Mouse (Mus musculus): ENCODE measurements around the gene Adam11. TPM values are rescaled to one million over a fixed set of nuclear protein-coding genes. Genes with fewer than 3 reads are reported as not detected.
A peak's percentile ranks its signal among the peaks of the same experiment; 100 is the strongest.

Adam11 gene
- polyA plus RNA-seq, 1 experiment from 2014 or later, result 7.3 TPM

DNA sequence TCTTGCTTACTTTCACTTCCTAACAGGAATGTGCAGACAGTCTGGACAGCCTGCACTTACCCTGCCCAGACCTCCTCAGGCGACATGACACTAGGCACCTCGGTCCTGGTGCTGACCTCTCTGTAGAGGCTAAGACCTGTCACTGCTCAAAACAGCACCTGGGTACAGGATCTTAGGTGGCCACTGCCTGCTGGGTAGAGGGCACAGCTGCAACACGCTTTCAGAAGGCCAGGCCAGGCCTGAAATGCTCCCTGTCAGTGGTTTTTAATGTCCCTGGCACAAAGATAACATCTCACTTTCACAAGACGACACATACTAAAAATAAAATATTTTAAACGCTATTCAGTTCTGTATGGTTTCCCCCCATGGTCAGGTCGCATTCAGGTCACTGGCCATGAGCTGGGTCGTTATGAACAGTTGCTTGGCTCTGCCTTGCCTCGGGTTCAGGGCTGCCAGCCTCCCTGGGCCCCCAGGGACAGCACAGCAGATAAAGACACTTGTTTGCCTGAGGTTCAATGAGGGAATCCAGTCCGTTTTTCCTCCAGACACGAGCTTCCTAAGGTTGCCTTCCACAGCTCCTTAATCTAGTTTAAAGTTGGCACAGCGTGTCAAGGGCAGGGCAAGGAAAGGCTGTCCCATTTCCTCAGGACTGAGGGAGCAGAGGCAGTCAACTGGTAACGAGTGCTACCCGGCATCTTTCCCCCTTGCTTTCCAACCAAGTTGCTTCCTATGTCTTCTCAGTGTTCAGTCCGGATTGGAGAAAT, 30.6 kb downstream of the Adam11 start:
- peak overlapping the region; percentile 49 for H3K4me2 ChIP-seq (ENCODE audit: low read length)
- WGBS, result 17% methylated on average over 14 of the region's 14 CpGs
- H3K9me3 ChIP-seq (ENCODE audit: control insufficient read depth, low read length), result no peaks in the 10 kb centered on the region
- peak overlapping the region; percentile 49; the same call in 1 of the 2 replicates for H3K9ac ChIP-seq (ENCODE audit: low read length)
- H3K27me3 ChIP-seq (ENCODE audit: control insufficient read depth, insufficient read depth, low read length), result no peaks in the 10 kb centered on the region
- ATAC-seq (ENCODE audit: insufficient number of reproducible peaks, insufficient read depth, low FRiP score, low read depth), result no peak
- H3K4me3 ChIP-seq (ENCODE audit: control insufficient read depth in 1 of 2, insufficient read depth in 1 of 2, low read depth in 1 of 2, low read length in 2 of 2), result no peak overlapping the region
- peaks cover 6% of the 10 kb centered on the region for H3K36me3 ChIP-seq (ENCODE audit: control insufficient read depth, insufficient read depth, low read length)
- H3K4me1 ChIP-seq (ENCODE audit: control insufficient read depth in 2 of 2, insufficient read depth in 2 of 2, low read length in 2 of 2), result peaks cover 32 to 65% of the 10 kb centered on the region in 2 experiments
- peak overlapping the region; percentile 79 to 84 for H3K27ac ChIP-seq (replicated peaks in 1 of 2; ENCODE audit: control insufficient read depth in 1 of 2, insufficient read depth in 1 of 2, low read depth in 2 of 2, low read length in 2 of 2)

DNA sequence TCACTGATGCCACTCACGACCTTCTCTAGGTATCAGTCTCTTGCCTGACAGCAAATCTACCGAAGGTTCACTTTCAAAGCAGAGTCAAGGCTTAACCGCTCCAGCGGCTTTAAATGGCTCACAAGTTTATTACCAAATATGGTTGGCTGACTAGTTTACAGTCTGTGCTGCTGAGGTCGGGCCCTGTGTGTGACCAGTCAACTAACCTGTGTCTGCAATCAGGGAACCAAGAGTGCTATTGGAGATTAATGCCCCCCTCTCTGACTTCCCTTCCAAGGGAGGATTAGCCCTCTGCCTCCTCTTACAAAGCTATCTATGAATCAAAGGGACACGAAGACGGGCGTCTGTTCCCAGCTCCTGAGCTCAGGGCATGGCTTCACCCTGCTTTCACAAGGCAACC, 32.9 kb downstream of the Adam11 start:
- Histone ChIP-seq H3K4me2 (ENCODE audit: low read length) (peak overlapping the region; percentile 7), H3K9ac (ENCODE audit: low read length) (peak overlapping the region; percentile 38; the same call in 1 of the 2 replicates)
- WGBS, result 21% methylated on average over 8 of the region's 8 CpGs

DNA sequence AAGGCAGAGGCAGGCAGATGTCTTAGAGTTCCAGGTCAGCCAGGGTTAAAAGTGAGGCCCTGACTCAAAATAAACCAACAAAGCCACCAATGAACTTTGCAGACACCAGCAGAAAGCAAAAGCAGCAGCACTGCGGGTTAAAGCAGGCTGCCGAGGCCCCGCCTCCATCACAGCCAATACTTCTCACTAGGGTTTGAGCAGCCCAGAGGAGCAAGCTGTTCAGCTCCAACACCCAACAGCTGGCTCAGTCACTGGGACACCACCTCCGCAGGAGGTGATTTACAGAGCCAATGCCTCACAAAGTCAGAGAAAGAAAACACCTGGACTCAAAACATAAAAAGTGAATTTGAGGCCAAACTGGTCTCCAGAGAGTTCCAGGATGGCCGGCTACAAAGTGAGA, 42.2 kb downstream of the Adam11 start:
- H3K27ac ChIP-seq (replicated peaks in 1 of 2; ENCODE audit: control insufficient read depth in 1 of 2, insufficient read depth in 1 of 2, low read depth in 2 of 2, low read length in 2 of 2), result no peak overlapping the region
- H3K4me1 ChIP-seq (ENCODE audit: control insufficient read depth in 2 of 2, insufficient read depth in 2 of 2, low read length in 2 of 2), result peaks cover 9 to 26% of the 10 kb centered on the region in 2 experiments
- H3K9me3 ChIP-seq (ENCODE audit: control insufficient read depth, low read length), result no peaks in the 10 kb centered on the region
- H3K4me3 ChIP-seq (ENCODE audit: control insufficient read depth in 1 of 2, insufficient read depth in 1 of 2, low read depth in 1 of 2, low read length in 2 of 2), result no peak overlapping the region
- ATAC-seq (ENCODE audit: insufficient number of reproducible peaks, insufficient read depth, low FRiP score, low read depth), result no peak
- peaks cover 70% of the 10 kb centered on the region for H3K36me3 ChIP-seq (ENCODE audit: control insufficient read depth, insufficient read depth, low read length)
- no peak overlapping the region for H3K9ac ChIP-seq (ENCODE audit: low read length)
- 71% methylated on average over 5 of the region's 5 CpGs for WGBS
- no peaks in the 10 kb centered on the region for H3K27me3 ChIP-seq (ENCODE audit: control insufficient read depth, insufficient read depth, low read length)
- no peak overlapping the region for H3K4me2 ChIP-seq (ENCODE audit: low read length)

More for the DNA sequence above, 32.9 kb downstream of the Adam11 start:
- Histone ChIP-seq H3K27ac (replicated peaks in 1 of 2; ENCODE audit: control insufficient read depth in 1 of 2, insufficient read depth in 1 of 2, low read depth in 2 of 2, low read length in 2 of 2) (peak overlapping the region; percentile 61 to 71), H3K4me3 (ENCODE audit: control insufficient read depth in 1 of 2, insufficient read depth in 1 of 2, low read depth in 1 of 2, low read length in 2 of 2) (no peak overlapping the region), H3K36me3 (ENCODE audit: control insufficient read depth, insufficient read depth, low read length) (peaks cover 28% of the 10 kb centered on the region), H3K4me1 (ENCODE audit: control insufficient read depth in 2 of 2, insufficient read depth in 2 of 2, low read length in 2 of 2) (peaks cover 27 to 50% of the 10 kb centered on the region in 2 experiments), H3K9me3 (ENCODE audit: control insufficient read depth, low read length) (no peaks in the 10 kb centered on the region), H3K27me3 (ENCODE audit: control insufficient read depth, insufficient read depth, low read length) (no peaks in the 10 kb centered on the region)
- no peak for ATAC-seq (ENCODE audit: insufficient number of reproducible peaks, insufficient read depth, low FRiP score, low read depth)

DNA sequence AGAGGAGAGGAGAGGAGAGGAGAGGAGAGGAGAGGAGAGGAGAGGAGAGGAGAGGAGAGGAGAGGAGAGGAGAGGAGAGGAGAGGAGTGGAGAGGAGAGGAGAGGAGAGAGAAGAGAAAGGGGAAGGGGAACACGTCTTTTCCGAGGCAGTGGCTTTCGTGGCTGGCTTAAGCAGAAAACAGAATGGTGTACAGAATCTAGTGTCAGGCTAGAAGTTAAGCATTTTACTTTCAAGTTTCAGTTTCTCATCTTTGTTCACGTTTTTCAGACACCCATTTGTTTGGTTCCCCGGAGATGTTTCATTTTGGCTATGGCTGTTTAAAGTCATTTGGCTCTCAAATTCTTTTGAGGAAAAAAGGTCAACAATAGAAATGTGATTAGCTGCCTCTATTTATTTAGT, 47.0 kb downstream of the Adam11 start:
- peaks cover 34% of the 10 kb centered on the region for H3K36me3 ChIP-seq (ENCODE audit: control insufficient read depth, insufficient read depth, low read length)
- no peak for ATAC-seq (ENCODE audit: insufficient number of reproducible peaks, insufficient read depth, low FRiP score, low read depth)
- 68% methylated on average over 5 of the region's 5 CpGs for WGBS
- H3K9me3 ChIP-seq (ENCODE audit: control insufficient read depth, low read length), result no peaks in the 10 kb centered on the region
- no peak overlapping the region for H3K9ac ChIP-seq (ENCODE audit: low read length)
- no peak overlapping the region for H3K4me3 ChIP-seq (ENCODE audit: control insufficient read depth in 1 of 2, insufficient read depth in 1 of 2, low read depth in 1 of 2, low read length in 2 of 2)
- H3K27ac ChIP-seq (replicated peaks in 1 of 2; ENCODE audit: control insufficient read depth in 1 of 2, insufficient read depth in 1 of 2, low read depth in 2 of 2, low read length in 2 of 2), result 0 out of 4 replicates have a peak overlapping the region, but pooled peaks of 1 of the 2 experiments have one; percentile 22
- no peaks in the 10 kb centered on the region for H3K27me3 ChIP-seq (ENCODE audit: control insufficient read depth, insufficient read depth, low read length)
- H3K4me1 ChIP-seq (ENCODE audit: control insufficient read depth in 2 of 2, insufficient read depth in 2 of 2, low read length in 2 of 2), result peaks cover 8 to 29% of the 10 kb centered on the region in 2 experiments
- H3K4me2 ChIP-seq (ENCODE audit: low read length), result no peak overlapping the region

DNA sequence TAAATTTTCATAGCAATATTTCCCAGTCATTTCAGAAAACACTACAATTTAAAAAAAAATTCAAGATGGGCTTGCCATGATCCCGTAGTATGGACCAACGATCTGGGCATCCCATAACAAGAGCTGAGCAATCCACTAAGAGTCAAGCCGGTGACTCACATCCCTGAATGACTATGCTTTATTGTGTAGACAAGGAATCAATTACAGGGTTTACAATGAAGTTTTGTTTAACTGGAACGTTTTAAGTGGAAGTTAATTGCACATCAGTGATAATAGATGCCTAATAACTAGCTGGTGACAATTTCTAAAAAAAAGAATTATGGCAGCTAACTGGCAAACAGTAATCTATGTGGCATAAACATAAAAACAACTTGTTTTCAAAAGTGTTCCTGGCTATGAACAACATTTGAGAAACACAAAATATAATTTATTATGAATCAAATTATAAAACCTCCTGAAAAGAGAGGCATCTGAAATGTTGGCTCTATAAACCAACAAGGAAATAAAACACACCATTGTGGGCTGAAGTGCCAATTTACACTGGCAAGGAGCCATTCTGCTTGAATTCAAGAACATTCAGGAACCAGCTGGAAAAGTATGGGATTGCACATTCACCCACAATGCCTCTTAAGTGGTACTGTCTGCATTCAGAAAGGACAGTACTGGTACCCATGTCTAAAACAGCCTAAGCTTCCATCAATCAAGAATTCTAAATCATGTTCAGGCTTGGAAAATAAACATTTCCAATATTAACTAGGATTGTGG, 49.7 kb downstream of the Adam11 start:
- H3K9me3 ChIP-seq (ENCODE audit: control insufficient read depth, low read length), result no peaks in the 10 kb centered on the region
- peak overlapping the region in 1 of 2 experiments; percentile 2; a peak in 1 of 4 replicates for H3K27ac ChIP-seq (replicated peaks in 1 of 2; ENCODE audit: control insufficient read depth in 1 of 2, insufficient read depth in 1 of 2, low read depth in 2 of 2, low read length in 2 of 2)
- peaks cover 13% of the 10 kb centered on the region for H3K36me3 ChIP-seq (ENCODE audit: control insufficient read depth, insufficient read depth, low read length)
- no peak for ATAC-seq (ENCODE audit: insufficient number of reproducible peaks, insufficient read depth, low FRiP score, low read depth)
- no peak overlapping the region for H3K4me3 ChIP-seq (ENCODE audit: control insufficient read depth in 1 of 2, insufficient read depth in 1 of 2, low read depth in 1 of 2, low read length in 2 of 2)
- H3K4me2 ChIP-seq (ENCODE audit: low read length), result no peak overlapping the region
- H3K9ac ChIP-seq (ENCODE audit: low read length), result no peak overlapping the region; the same call in 1 of the 2 replicates
- peaks cover 8 to 40% of the 10 kb centered on the region in 2 experiments for H3K4me1 ChIP-seq (ENCODE audit: control insufficient read depth in 2 of 2, insufficient read depth in 2 of 2, low read length in 2 of 2)
- WGBS, result 57% methylated on average over 4 of the region's 4 CpGs
- H3K27me3 ChIP-seq (ENCODE audit: control insufficient read depth, insufficient read depth, low read length), result no peaks in the 10 kb centered on the region

DNA sequence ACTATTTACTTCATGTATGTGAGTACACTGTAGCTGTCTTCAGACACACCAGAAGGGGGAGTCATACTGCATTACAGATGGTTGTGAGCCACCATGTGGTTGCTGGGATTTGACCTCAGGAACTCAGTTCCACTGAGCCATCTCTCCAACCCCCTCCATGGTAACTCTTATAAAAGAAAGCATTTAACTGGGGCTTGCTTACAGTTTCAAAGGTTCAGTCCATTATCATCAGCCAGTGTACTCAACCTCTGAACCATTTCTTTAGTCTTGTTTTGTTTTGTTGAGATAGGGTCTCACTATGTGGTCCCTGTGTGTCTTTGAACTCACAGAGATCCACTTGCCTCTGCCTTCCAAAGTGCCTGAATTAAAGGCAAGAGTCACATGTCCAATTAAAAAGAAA, 53.6 kb downstream of the Adam11 start:
- Histone ChIP-seq H3K9me3 (ENCODE audit: control insufficient read depth, low read length) (no peaks in the 10 kb centered on the region), H3K4me3 (ENCODE audit: control insufficient read depth in 1 of 2, insufficient read depth in 1 of 2, low read depth in 1 of 2, low read length in 2 of 2) (no peak overlapping the region), H3K36me3 (ENCODE audit: control insufficient read depth, insufficient read depth, low read length) (peaks cover 9% of the 10 kb centered on the region), H3K4me2 (ENCODE audit: low read length) (no peak overlapping the region; the same call in 1 of the 2 replicates), H3K27ac (replicated peaks in 1 of 2; ENCODE audit: control insufficient read depth in 1 of 2, insufficient read depth in 1 of 2, low read depth in 2 of 2, low read length in 2 of 2) (no peak overlapping the region), H3K9ac (ENCODE audit: low read length) (no peak overlapping the region), H3K27me3 (ENCODE audit: control insufficient read depth, insufficient read depth, low read length) (no peaks in the 10 kb centered on the region), H3K4me1 (ENCODE audit: control insufficient read depth in 2 of 2, insufficient read depth in 2 of 2, low read length in 2 of 2) (peaks cover 5 to 40% of the 10 kb centered on the region in 2 experiments)
- ATAC-seq (ENCODE audit: insufficient number of reproducible peaks, insufficient read depth, low FRiP score, low read depth), result no peak

DNA sequence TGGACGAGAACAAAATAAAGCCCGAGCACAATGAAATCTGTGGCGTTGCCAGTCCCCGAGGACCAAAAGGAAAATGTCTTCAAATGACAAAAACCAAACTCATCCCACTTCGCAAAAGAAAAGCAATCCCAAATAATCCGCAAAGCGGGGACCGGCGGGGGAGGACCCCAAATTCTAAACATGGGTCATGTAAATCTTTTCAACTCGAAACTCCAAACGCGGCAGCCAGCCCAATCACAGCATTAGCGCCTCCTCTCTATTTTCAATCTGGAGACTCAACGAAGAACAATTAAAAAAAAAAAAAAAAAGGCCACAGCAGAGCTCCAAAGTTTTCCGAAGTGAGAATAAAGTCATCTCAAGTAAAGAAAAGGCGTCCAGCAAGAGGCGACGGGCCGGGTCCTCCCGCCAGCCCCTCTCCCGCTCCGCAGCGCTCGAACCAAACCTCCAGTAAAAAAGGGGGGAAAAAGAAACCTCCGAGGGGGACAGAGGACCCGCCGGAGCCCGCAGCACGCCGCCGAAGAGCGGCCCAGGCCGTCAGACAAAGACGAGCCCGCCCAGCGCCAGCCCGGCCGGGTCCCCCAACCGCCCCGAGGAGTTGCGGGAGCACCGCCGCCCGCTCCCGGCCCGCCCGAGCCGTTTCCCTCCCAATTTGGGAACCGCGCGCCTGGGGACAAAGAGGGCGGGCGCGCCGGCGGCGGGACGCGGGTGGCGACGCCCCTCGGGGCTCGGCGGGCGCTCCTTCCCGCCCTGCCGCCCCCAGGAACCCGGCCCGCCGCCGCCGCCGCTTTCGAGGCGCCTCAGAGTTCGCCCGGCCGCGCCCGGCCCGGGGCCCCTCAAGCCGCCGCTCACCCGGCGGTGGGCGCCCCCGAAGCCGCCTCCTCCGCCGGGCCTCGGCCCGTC, 57.1 kb downstream of the Adam11 start:
- Histone ChIP-seq H3K27me3 (ENCODE audit: control insufficient read depth, insufficient read depth, low read length) (no peaks in the 10 kb centered on the region), H3K4me1 (ENCODE audit: control insufficient read depth in 2 of 2, insufficient read depth in 2 of 2, low read length in 2 of 2) (peaks cover 3 to 32% of the 10 kb centered on the region in 2 experiments), H3K4me2 (ENCODE audit: low read length) (peak overlapping the region; percentile 85), H3K4me3 (ENCODE audit: control insufficient read depth in 1 of 2, insufficient read depth in 1 of 2, low read depth in 1 of 2, low read length in 2 of 2) (peak overlapping the region; percentile 94 to 97), H3K27ac (replicated peaks in 1 of 2; ENCODE audit: control insufficient read depth in 1 of 2, insufficient read depth in 1 of 2, low read depth in 2 of 2, low read length in 2 of 2) (peak overlapping the region; percentile 96 to 99), H3K9ac (ENCODE audit: low read length) (peak overlapping the region; percentile 99), H3K36me3 (ENCODE audit: control insufficient read depth, insufficient read depth, low read length) (no peaks in the 10 kb centered on the region), H3K9me3 (ENCODE audit: control insufficient read depth, low read length) (no peaks in the 10 kb centered on the region)
- under 1% methylated on average over 57 of the region's 92 CpGs for whole genome bisulfite sequencing
- peak; percentile 50; the same call in 1 of the 2 replicates for ATAC-seq (ENCODE audit: insufficient number of reproducible peaks, insufficient read depth, low FRiP score, low read depth)

Data from heart, embryonic 14.5 days (tissue).